Mouse (Mus musculus): ENCODE data around the gene Rab24.

GRCm38 (mm10) chr13:55328641-55329040 lies 6.9 kb upstream of the Rab24 start:
- TF ChIP-seq CTCF (conservative IDR thresholded peaks at IDR 0.05; ENCODE audit: insufficient read depth, insufficient read length, low read depth, low read length) (no peak), POLR2A (IDR thresholded peaks at IDR 0.05; ENCODE audit: low read depth, low read length) (no peak)
